Mouse (Mus musculus): ENCODE measurements around the gene Fmo1. TPM values are rescaled to one million over a fixed set of nuclear protein-coding genes. Genes with fewer than 3 reads are reported as not detected.

Gene Fmo1
- total RNA-seq (2022): 10 to 100 TPM in 3 of 4 experiments, 1 to 10 TPM in 1; 5.5 to 16.6 (median 11.4) TPM

DNA sequence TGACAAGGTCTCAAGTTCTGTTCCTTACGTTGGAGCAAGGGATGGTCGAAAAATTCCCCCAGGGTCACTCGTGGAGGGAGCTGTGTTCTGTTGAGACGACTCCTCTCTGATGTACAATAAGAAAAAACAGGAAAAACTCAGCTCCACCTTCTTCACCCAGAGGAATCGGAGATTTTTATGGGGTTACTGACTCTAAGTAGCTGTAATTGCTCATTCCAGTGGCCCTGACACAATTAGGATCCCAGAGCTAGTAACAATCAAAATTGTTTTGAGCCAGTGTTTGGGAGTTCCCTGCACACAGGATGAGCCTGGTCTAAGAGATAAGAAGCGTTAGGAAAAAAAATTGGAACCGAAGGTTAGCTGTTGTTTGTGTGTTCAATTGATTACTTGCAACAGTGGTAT, at the start of gene Fmo1:
Fmo1 (minus strand) TSS at position 331 of the 402 bp plus-strand sequence.
- DNase-seq (ENCODE audit: low spot score in 2 of 2): no peak

DNA sequence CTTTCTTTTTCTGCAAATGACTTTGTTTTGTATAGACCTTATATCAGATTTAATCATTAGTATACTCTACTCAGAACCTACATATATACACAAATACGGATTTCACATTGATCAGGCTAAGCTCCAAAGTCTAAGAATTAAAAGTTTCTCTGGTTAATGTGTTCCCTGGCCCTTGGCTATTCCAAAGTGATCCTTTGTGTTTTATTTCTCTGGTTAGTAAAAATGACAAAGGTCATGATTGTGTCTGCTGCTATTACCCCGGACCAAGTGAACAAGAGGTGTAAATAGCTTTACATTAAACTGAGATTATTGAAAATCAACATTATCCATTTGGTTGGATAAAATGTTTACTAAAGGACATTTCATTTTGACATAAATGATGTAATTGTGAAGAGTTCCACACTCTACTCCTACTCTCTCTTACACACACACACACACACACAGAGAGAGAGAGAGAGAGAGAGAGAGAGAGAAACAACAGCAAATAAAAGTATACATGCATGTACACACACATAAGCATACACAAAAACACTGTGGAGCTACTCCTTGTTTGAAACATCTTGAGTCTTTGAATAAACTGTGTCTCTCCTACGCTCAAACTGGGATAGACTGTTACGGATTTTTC, 48.6 kb upstream of the Fmo1 start:
- no peak for DNase-seq (ENCODE audit: low spot score in 2 of 2)

DNA sequence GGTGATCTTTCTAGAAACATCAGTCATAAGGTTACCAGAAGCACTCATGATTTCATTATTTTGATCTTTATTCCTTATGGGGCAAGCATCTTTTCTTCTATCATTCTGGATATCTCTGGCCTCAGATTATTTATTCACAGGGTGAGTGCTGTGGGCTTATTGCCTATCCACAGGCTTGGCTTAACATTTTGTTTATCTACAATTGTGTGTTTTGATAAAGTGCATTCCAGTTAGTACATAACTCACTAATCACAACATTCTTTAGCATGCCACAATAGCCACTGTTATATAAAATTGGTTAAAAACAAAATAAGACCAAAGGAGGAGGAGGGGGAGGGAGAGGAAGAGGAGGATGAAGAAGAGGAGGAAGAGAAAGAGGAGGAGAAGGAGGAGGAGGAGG, 45.7 kb upstream of the Fmo1 start:
- DNase-seq (ENCODE audit: low spot score in 2 of 2): no peak

DNA sequence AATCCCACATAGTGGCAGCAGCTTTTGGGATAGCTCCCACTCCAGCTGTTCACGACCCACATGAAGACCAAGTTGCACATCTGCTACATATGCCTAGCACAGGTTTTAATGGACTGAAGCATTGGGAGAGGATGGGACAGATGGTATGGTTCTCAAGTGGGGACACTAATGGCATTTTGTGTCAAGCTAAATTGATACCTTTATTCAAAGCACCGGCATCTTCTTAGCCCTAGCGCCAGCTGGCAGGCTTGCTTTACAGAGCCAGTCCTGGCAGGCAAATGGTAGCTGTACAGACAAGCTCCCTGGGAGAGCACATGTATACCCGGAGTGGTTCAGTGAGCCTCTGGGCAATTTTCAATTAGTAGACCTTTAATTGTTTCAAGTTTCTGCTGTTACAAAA, 35.5 kb upstream of the Fmo1 start:
- DNase-seq (ENCODE audit: low spot score in 2 of 2): no peak

DNA sequence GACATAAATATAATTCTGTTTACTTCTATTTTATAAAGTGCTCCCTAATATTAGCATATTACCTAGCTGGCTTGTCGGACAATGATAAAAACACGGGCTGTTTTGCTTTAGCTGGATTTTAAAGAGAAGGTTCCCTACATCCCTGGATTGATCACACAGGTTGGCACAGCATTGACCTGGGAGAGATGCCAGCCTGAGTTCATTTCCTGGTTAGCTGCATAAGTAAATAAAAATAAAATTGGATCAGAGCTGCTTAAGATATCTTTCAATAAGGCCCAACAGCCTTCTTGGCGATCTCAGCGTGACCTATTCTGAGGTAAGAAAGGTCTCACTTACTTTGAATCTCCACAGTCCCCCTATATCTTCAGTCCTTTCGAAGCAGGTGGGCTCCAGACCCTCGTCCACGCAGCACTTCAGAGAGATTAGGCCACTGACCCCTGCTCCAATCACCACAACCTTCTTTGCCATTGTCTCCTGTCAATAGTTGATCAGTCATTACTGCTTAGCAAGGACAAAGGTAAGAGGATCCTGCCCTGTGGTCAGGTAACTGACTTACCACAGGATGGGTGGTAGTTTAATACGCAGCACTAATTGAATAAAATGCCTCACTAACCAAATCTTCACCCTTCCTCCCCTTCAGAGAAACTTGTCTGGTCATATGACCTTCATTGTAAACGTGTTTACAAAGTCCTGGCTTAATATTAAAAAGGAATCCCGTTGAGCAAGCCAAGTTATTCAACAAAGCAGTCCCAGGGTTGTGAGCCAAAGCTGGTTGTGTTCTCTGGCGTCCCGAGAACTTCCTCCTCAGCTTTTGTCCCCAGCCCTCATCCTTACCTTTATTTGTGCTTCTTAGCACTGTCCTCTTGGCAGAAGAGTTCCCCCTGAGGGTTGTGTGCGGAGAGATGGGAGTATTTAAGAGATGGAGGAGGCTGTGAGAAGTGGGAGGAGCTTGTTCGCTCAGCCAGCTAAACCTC, 31.7 kb upstream of the Fmo1 start, which contains the start of gene Fmo2:
Fmo2 (minus strand) TSS at position 889 of the 974 bp plus-strand sequence.
- peak; percentile 40 to 49 for DNase-seq (ENCODE audit: low spot score in 2 of 2)

DNA sequence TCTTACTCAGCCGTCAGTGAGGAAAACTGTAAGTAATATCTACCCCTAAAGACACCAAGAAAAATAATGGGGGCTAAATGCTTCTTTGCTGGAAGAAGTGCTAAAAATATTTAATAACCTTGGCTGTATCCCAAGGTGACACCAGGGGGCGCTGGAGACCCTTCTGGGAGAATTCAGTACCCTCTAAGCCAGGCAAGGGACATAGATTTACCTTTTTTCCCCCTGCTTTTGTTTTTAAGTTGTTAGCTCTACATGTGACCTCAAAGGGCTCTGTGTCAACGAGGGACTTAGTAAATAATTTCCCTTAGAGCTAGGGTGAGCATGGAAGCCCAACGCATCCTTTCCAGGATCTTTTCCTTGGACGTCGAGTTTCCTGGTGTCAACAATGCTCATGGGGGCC, 29.5 kb upstream of the Fmo1 start:
- peak; percentile 30 to 49 for DNase-seq (ENCODE audit: low spot score in 2 of 2)

DNA sequence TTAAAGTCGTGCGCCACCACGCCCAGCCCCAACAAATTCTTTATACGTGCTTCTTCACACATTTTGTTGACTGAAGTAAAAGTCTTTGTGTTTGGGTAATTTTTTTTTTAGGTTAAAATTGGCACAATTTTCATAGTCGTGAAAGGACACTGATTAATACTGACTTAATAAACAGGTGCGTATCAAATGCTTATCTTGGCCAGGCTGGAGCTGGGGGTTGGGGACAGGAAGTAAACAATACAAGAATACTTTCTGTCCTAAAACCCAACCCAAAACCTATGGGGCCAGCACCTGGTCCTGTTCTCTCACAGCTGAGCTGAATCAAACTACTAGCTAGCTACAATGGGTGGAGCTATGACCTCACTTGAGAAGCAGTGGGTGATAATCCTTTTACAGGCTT, 26.6 kb upstream of the Fmo1 start:
- DNase-seq (ENCODE audit: low spot score in 2 of 2): no peak

DNA sequence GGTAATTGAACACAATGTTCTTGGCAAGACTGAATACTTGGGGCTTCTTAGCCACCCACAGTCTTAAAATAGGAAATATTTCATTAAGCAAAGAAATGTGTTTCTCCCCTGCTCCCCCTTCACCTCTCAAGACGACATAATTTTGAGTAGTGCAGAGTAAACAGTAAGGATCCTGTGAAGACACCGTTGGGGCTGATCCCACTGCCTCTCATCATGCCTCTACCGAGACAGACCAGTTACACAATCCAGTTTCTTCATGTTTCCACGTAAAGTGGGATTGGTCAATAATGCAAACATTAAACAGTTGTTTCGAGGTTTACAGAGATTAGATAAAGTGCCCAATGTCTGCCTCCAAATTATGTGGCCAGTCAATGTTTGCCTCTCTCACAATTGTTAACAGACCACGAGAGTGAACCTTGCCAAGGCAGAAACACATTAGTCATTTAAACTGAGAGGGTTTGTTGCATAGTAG, 25.6 kb upstream of the Fmo1 start:
- no peak for DNase-seq (ENCODE audit: low spot score in 2 of 2)

DNA sequence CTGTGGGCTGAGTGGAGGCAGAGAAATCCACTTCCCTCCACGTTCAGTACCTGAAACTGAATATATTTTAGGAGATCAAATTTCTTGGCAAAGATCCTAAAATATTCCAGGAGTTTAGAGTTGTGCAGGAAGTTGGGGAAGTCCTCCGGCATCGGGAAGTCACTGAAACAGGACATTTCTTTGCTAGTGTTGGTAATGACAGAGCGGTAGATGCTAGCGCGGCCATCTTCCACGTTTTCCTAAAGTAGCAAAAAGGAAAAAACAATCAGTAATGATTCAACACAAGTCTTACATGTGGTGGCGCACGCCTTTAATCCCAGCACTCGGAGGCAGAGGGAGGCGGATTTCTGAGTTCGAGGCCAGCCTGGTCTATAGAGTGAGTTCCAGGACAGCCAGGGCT, 22.2 kb upstream of the Fmo1 start:
- DNase-seq (ENCODE audit: low spot score in 2 of 2): no peak

DNA sequence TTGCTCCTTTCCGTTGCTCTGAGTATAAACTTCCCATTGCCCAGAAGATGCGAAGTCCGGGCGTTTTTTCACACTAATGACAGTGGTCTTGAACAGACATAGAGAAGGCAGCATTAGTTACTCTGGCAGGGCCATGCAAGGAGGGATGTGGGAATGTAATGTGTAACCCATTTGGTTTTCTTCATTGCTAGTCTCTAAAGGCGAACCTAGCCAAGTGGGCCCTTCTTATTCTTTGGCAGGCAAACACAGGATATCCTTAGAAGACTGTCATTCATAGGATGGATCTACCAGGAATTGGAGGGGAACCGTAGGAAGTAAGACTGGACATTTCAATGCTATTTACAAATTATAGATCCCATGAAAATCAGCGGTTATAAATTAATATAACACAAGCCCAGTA, 21.2 kb upstream of the Fmo1 start:
- DNase-seq (ENCODE audit: low spot score in 2 of 2): no peak

DNA sequence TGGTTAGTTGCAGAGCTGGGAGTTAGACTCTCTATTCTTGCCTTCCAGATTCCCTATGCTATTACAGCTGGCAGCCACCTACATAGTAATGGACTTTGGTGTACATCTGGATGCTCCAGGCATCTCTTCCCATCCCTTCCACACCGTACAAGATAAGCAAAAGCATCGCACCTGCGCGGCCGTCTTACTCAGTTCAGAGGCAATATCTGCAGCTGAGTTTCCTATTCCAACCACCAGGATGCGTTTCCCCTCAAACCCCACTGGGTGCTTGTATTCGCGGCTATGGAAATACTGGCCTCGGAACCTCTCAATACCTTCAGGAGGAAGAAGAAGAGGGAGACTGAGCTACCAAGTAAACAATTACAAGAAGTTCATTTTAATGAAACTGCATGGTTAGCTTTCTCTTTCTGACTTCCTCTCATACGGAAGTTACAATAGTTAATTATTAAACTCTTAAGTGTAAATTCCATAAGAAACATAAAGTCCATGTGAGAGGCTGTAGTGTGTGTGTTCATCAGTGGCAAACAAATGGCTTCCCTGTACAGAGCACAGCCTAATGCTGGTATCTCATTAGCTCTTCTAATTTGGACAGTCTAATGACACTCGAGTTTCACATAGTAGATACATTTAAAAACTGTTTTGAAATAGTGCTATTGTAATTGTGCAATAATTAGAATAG, 19.9 kb upstream of the Fmo1 start:
- no peak for DNase-seq (ENCODE audit: low spot score in 2 of 2)

DNA sequence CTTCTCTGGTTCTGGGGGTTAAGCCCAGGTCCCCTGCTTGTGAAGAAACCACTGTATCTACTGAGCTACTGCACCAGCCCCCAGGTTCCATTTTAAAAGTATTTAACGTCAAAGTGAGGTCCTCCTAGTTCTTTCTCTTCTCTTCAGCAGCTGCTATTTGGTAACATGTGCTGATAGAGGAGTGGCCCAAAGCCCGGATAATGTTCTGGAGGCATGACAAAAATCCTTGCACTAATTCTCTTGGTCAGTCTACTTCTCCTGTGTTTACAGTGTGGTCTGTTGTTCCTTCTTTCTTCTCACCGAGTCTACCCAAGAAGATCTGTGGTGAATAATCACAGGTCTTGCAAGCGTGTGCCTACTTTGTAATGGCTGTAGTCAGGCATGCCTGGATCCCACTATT, 16.3 kb upstream of the Fmo1 start:
- DNase-seq (ENCODE audit: low spot score in 2 of 2): no peak

DNA sequence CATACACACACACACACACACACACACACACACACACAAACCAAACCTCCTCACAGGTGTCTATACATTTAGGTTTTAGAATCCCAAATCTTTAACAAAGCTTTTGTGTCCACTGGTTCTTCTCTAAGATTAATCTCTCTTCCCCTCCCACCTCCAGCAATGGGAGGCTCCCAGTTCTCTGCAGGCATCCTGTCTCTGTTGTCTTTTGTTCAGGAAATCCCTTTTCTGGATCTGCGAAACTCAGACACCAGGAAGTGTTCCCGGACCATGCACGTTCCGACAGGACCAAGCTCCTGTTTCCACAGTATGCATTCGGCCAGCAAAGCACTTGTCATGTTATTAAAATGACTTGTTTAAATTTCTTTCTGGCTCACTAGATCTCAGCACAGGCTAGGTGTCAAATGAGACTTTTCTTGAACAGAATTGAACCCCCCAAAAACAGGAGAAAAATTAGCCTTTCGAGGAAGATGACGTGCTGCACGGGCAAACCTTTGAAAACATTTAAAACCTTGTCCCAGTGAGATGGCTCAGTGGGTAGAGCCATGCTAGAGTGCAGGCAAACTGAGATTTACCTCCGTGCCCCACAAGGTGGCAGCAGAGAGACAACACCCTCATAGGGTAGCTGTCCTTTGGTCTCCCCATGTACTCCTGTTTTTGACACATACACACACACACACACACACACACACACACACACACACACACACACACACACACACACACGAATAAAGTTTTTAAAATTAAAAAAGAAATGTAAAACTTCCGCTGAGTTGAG, 13.4 kb upstream of the Fmo1 start:
- peak in 1 of 2 experiments; percentile 33 for DNase-seq (ENCODE audit: low spot score in 2 of 2)

DNA sequence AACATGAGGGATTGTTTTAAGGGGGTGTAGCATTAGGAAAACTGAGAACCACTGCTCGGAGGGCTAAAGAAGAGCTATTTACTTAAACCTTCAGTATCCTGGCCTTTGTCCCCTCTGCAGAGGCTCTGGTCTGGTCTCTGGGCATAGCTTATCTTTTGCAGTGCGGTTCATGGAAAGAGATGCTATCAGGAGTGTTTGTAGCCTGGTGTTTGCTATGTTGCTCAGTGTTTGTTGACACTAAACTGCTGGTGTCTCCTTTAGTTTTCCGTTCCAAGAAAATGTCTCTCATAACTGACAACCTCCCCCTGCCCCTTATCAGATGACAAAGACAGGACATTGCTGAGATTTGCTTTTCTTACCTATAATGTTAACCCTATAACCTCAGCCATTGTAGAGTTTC, 8.7 kb upstream of the Fmo1 start:
- DNase-seq (ENCODE audit: low spot score in 2 of 2): no peak

DNA sequence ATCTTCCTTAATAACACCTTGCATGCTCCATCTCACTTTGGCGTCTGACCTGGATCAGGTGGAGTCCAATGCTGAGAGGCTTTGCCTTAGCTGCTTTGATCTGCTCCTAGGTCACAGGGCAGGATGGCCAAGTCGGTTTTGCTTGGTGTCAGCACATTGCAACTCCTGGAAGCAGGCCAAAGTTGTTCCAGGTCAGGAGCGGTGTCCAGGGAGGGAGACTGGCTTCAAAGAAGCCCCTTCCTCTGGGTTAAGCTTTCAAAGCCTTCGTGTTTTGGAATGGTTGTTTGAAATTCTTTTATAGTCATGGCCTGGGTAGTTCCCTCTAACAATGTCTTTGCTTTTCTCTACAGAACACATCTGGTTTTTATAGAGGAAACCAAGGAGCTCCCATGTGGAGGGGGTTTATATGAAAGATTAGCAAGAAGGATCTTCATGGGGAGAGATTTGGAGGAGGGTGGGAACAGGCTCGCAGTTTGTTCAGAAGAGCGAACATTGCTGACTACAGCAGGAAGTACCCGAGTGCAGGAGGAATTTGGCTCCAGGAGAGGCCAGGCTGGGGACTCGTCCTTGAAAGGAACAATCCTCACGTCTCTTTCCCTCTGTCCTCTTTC, 5.4 kb upstream of the Fmo1 start:
- no peak for DNase-seq (ENCODE audit: low spot score in 2 of 2)

DNA sequence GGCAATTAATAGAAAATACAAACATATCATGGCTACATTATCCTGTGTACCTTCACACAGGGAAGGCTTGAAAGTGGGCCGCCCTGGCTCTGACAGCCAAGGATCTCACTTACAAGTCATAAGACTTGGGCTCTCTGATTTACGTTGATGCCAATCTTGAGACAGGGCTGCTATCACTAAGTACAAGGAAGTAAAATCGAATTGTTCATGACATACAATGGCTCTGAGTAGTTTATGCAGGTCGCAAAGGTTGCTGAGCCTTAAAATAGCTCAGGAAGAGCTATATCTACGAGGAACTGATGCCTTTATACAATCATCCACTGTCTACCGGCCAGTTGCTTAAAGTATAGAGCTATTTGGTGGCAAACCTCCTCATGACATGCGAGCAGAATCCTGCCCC, 4.6 kb upstream of the Fmo1 start:
- no peak for DNase-seq (ENCODE audit: low spot score in 2 of 2)

DNA sequence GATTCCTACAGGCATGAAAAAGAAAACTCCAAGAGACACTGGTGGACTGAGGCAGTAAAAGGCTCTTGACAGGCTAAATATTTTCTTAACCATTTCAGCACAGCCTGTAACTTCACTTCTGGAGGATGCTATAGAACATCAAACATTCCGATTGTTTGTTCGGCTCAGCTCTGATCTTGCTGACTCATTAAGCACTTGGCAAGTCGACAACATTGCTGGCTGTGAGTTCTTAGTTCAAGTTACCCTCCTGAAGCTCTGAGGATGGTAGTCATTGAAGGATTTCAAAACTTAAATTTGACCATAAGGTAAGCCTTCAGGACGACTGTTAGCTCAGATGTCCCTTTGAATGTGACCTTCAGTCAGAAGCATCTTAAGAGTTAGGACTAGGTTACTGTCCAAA, 986 bp upstream of the Fmo1 start:
- no peak for DNase-seq (ENCODE audit: low spot score in 2 of 2)

DNA sequence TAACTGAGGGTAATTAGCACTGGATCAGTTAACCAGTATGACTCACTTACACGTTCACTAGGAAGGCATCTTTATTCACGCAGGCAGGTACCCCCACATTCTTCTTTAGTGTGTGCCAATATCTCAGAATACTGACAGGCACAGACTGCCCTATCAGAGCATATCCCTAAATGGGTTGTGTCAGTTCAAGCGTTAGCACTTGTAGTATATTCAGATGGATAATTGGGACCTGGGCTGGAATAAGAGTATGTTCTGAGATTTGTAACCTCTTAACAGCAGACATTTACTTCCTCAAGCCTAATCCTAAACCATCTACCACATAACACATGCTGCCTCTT, 948 bp downstream of the Fmo1 start:
- no peak for DNase-seq (ENCODE audit: low spot score in 2 of 2)

DNA sequence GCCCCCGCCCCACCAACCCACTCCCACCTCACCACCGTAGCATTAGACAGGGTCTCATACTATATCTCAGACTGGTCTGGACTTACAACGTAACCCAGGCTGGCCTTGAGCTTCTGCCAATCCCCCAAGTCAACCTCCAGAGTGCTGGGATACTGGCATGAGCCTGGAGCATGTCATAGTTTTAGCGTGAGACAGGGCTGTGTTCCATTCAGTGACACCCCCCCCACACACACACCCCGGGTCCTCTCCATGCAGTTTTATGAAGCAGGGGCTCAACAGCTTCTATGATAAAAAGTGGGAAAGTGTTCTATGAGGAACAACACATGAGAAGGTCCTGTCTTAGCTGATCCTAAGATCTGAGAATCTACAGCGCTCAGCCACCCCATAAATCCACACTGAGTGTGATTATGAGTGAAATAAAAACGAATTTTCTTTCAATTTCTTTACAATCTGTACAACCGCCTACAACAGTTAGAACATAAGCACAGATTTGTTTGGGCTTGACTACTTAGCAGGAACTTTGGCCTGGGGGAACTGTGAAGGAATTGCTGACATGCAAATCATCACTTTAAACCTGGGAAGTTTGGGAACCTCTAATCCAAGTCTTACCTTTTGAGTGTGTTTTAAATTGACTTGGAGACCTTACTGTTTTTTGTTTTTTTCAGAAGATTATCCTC, 1.5 kb downstream of the Fmo1 start:
- no peak for DNase-seq (ENCODE audit: low spot score in 2 of 2)

DNA sequence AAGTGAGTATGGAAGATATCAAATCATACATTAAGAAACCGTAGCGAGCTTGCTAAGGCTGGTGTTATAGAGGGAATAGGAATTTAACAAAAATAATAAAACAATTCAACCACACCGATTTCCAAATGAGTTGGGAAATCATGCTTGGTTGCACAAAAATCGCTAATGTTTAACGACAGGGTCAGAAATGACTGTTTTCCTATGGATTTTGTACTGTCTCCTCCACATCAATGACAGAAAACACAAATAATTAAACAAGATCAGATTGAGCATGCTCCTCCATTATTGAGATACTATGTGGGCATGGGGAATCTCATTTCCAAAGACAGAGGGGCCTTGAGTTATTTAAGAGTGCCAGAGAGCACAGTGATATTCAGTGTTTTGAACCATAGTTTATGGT, 2.1 kb downstream of the Fmo1 start:
- no peak for DNase-seq (ENCODE audit: low spot score in 2 of 2)

All from gastrocnemius, adult 8-10 months (tissue).